Mouse (Mus musculus) spleen, adult 2 months (tissue): ENCODE results near the gene Mgat4a. TPM values are rescaled to one million over a fixed set of nuclear protein-coding genes. Genes with fewer than 3 reads are reported as not detected.

Source experiments
- DNase-seq, 2 experiments: peaks; one replicate each; pipeline versions ENCODE4 v3.0.0 to v3.0.0-alpha.2; 2012 to 2021; ENCODE audit warnings: low spot score in 2 of 2, low read depth in 1 of 2
- H3K27ac ChIP-seq: fragments of 200-500 bp; 2 replicates; pipeline ENCODE4 v1.5.1; 2012; ENCODE audit warnings: low read length, inconsistent platforms; ENCODE audit not compliant: insufficient read depth
- H3K27me3 ChIP-seq: fragments of 200-500 bp; 2 replicates; pipeline ENCODE4 v1.6.1; 2012; ENCODE audit warnings: mild to moderate bottlenecking, moderate library complexity, low read length, inconsistent platforms; ENCODE audit not compliant: control insufficient read depth, insufficient read depth
- H3K36me3 ChIP-seq: fragments of 200-500 bp; 2 replicates; pipeline ENCODE4 v1.6.1; 2012; ENCODE audit warnings: mild to moderate bottlenecking, low read length, inconsistent platforms; ENCODE audit not compliant: control insufficient read depth, insufficient read depth
- H3K4me1 ChIP-seq: fragments of 200-500 bp; 2 replicates; pipeline ENCODE4 v1.6.1; 2011; ENCODE audit warnings: inconsistent platforms; ENCODE audit not compliant: control insufficient read depth, insufficient read depth, insufficient read length
- H3K4me3 ChIP-seq: fragments of 200-500 bp; 2 replicates; pipeline ENCODE4 v1.5.1; 2011; ENCODE audit warnings: mild to moderate bottlenecking, inconsistent platforms; ENCODE audit not compliant: insufficient read depth, insufficient read length; ENCODE audit errors: extremely low read depth
- CTCF ChIP-seq: fragments of 200-500 bp; IDR thresholded peaks from 2 replicates; pipeline ENCODE4 v1.5.1; 2011; ENCODE audit warnings: mild to moderate bottlenecking, inconsistent platforms; ENCODE audit not compliant: insufficient read depth, insufficient read length, insufficient replicate concordance; ENCODE audit errors: extremely low read depth
- POLR2A ChIP-seq: fragments of 200-500 bp; IDR thresholded peaks from 2 replicates; pipeline ENCODE4 v1.6.1; 2011; ENCODE audit warnings: low read depth, low read length, inconsistent platforms
- WGBS: fragments of 180-500 bp; shearing (Covaris S2); methylation state at CpG from one replicate; pipeline ENCODE4 v1.1.7; 2018; 5-methylcytosine and 5-hydroxymethylcytosine counted together
- polyA plus RNA-seq: library from polyadenylated mRNA; depleted of rRNA; stranded (reverse); fragments of >200 nt; gene quantifications from 2 replicates; pipeline ENCODE4 v1.2.3, GENCODE M21; 2012

Gene Mgat4a
- polyA plus RNA-seq, 1 experiment, result 8.4 TPM

GRCm38 (mm10) chr1:37419420-37419819 is 121.4 kb downstream of the Mgat4a start:
- TF ChIP-seq POLR2A (no peak), CTCF (peak; percentile 86; the same call in 1 of the 2 replicates)
- Histone ChIP-seq H3K27me3 (no peaks in the 10 kb centered on the region), H3K4me1 (no peaks in the 10 kb centered on the region; the same call in 1 of the 2 replicates), H3K27ac (no peak overlapping the region), H3K36me3 (peaks cover 4% of the 10 kb centered on the region; the same call in 1 of the 2 replicates), H3K4me3 (no peak overlapping the region)
- peak; percentile 37 to 60 for DNase-seq
- WGBS, result 89% methylated on average over 1 of the region's 1 CpGs

- Histone ChIP-seq H3K4me3 (no peak overlapping the region), H3K27ac (no peak overlapping the region), H3K36me3 (peaks cover 4% of the 10 kb centered on the region; the same call in 1 of the 2 replicates), H3K4me1 (no peaks in the 10 kb centered on the region), H3K27me3 (no peaks in the 10 kb centered on the region)
- TF ChIP-seq POLR2A (no peak), CTCF (no peak)
- DNase-seq, result no peak
- WGBS, result 85% methylated on average over 1 of the region's 1 CpGs
Observed at GRCm38 (mm10) chr1:37415394-37415793, 125.4 kb downstream of the Mgat4a start.

GRCm38 (mm10) chr1:37409647-37410046 is 131.2 kb downstream of the Mgat4a start:
- Histone ChIP-seq H3K36me3 (peaks cover 1% of the 10 kb centered on the region; the same call in 1 of the 2 replicates), H3K27ac (no peak overlapping the region), H3K27me3 (no peaks in the 10 kb centered on the region), H3K4me1 (no peaks in the 10 kb centered on the region), H3K4me3 (no peak overlapping the region)
- TF ChIP-seq POLR2A, result no peak
- no peak for TF ChIP-seq CTCF
- DNase-seq, result no peak

- no peak for DNase-seq
- peaks cover 1% of the 10 kb centered on the region; the same call in 1 of the 2 replicates for H3K36me3 ChIP-seq
- H3K27ac ChIP-seq, result no peak overlapping the region
- no peaks in the 10 kb centered on the region for H3K4me1 ChIP-seq
- TF ChIP-seq POLR2A (no peak), CTCF (no peak)
- H3K4me3 ChIP-seq, result no peak overlapping the region
- no peaks in the 10 kb centered on the region for H3K27me3 ChIP-seq
- 79% methylated on average over 3 of the region's 3 CpGs for whole genome bisulfite sequencing
Observed at GRCm38 (mm10) chr1:37408678-37409077, 132.1 kb downstream of the Mgat4a start.

- Histone ChIP-seq H3K27me3 (no peaks in the 10 kb centered on the region), H3K36me3 (peaks cover 1% of the 10 kb centered on the region; the same call in 1 of the 2 replicates), H3K4me1 (no peaks in the 10 kb centered on the region), H3K27ac (no peak overlapping the region), H3K4me3 (no peak overlapping the region)
- no peak for DNase-seq
- TF ChIP-seq POLR2A (no peak), CTCF (no peak)
- 89% methylated on average over 8 of the region's 8 CpGs for whole genome bisulfite sequencing
Observed at GRCm38 (mm10) chr1:37408059-37408458, 132.8 kb downstream of the Mgat4a start.

- H3K4me3 ChIP-seq, result no peak overlapping the region
- TF ChIP-seq CTCF, result no peak
- no peak overlapping the region for H3K27ac ChIP-seq
- no peaks in the 10 kb centered on the region for H3K27me3 ChIP-seq
- H3K4me1 ChIP-seq, result no peaks in the 10 kb centered on the region
- WGBS, result 65% methylated on average over 8 of the region's 8 CpGs
- DNase-seq, result no peak
- peaks cover 1% of the 10 kb centered on the region; the same call in 1 of the 2 replicates for H3K36me3 ChIP-seq
Observed at GRCm38 (mm10) chr1:37407228-37407627, 133.6 kb downstream of the Mgat4a start.

GRCm38 (mm10) chr1:37405137-37405536 is 135.7 kb downstream of the Mgat4a start:
- no peak for TF ChIP-seq CTCF
- no peak for TF ChIP-seq POLR2A
- Histone ChIP-seq H3K27ac (no peak overlapping the region), H3K4me1 (no peaks in the 10 kb centered on the region), H3K4me3 (no peak overlapping the region), H3K27me3 (no peaks in the 10 kb centered on the region), H3K36me3 (peaks cover 1% of the 10 kb centered on the region; the same call in 1 of the 2 replicates)
- no peak for DNase-seq
- WGBS, result 87% methylated on average over 2 of the region's 2 CpGs
